Mouse (Mus musculus) embryonic fibroblast, embryonic 13.5 days (primary cell): ENCODE measurements at regions not wholly inside any gene's neighbourhood (a gene's known extent, or its start where the extent isn't known, plus 50 kb on each side); places are given as distances from the start of the nearest gene placed in this dataset.

ENCODE experiments used
- H3K27ac ChIP-seq: 2 replicates; pipeline ENCODE4 v1.5.1; 2012; ENCODE audit warnings: low read length, control low read depth, inconsistent platforms; ENCODE audit not compliant: insufficient read depth
- H3K4me1 ChIP-seq: 2 replicates; pipeline ENCODE4 v1.6.1; 2011; ENCODE audit warnings: low read length; ENCODE audit not compliant: control insufficient read depth, insufficient read depth
- H3K4me3 ChIP-seq: 2 replicates; pipeline ENCODE4 v1.5.1; 2011; ENCODE audit warnings: mild to moderate bottlenecking, control low read depth, low read length; ENCODE audit not compliant: insufficient read depth
- CTCF ChIP-seq: IDR thresholded peaks from 2 replicates; pipeline ENCODE4 v1.5.1; 2011; ENCODE audit warnings: mild to moderate bottlenecking, control low read depth, low read length, moderate library complexity, borderline replicate concordance; ENCODE audit not compliant: insufficient read depth
- POLR2A ChIP-seq: IDR thresholded peaks from 2 replicates; pipeline ENCODE4 v1.6.1; 2011; ENCODE audit warnings: low read depth, mild to moderate bottlenecking, control low read depth, low read length, moderate library complexity

DNA sequence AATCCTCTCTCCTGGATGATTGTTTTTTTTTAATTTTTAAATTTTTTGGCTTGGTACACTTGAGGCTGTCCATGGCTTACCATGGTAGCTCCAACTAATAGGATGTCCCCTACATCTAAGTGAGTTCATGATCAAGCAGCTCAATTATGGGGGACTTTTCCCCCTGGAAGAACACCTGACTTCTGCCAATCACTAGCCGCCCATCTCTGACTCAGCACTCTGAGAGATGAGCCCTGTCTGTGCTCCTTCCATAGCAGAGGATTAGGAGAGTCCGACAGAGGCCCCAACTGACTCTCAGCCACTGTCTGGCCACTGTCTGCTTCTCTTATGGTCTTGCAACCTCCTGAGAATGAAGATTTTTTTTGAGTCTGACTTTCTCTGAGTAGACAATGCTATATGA lies 145.7 kb upstream of the Egln3 start:
- H3K4me3 ChIP-seq: no peak overlapping the region
- H3K4me1 ChIP-seq: no peaks in the 10 kb centered on the region; the same call in 1 of the 2 replicates
- H3K27ac ChIP-seq: no peak overlapping the region
- TF ChIP-seq CTCF (no peak), POLR2A (no peak)

DNA sequence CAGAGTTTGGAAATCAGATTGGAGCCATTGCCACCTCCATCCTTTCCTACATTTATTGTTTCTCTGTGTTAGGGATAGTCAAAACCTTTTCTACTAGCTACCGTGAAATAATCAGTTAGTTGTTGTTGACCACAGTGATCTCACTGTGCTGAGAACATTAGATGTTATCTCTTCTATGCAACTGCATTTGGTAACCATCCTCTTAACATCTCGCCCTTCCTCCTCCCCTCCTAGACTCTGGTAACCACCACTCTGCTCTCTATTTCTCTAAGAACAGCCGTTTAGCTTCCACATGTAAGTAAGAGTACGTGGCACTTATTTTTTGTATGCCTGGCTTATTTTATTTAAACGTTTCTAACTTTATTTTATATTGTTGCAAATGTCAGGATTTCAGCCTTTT lies 139.8 kb upstream of the Egln3 start:
- Histone ChIP-seq H3K4me1 (no peaks in the 10 kb centered on the region), H3K4me3 (no peak overlapping the region), H3K27ac (no peak overlapping the region)
- TF ChIP-seq CTCF (no peak), POLR2A (no peak)

DNA sequence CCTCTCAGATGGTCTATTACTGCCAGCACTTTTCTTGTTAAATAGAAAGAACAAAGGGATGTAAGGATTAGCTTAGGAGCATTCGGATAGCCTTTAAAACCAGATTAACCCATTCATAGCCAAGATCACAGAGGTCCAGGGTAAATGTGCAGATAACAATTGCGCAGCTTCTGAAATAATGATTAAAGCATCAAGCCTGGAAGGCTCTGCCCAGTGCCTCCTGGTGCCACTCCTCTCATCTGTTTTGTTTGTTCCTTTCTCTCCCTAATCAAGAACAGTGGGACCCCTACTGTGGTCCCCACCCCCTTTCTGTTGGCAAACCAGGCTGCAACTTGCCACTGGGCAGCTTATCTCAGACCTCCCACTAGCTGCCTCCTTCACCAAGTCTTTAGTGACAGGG lies 131.8 kb upstream of the Egln3 start:
- Histone ChIP-seq H3K4me3 (no peak overlapping the region), H3K27ac (no peak overlapping the region), H3K4me1 (no peaks in the 10 kb centered on the region)
- TF ChIP-seq POLR2A (no peak), CTCF (no peak)

DNA sequence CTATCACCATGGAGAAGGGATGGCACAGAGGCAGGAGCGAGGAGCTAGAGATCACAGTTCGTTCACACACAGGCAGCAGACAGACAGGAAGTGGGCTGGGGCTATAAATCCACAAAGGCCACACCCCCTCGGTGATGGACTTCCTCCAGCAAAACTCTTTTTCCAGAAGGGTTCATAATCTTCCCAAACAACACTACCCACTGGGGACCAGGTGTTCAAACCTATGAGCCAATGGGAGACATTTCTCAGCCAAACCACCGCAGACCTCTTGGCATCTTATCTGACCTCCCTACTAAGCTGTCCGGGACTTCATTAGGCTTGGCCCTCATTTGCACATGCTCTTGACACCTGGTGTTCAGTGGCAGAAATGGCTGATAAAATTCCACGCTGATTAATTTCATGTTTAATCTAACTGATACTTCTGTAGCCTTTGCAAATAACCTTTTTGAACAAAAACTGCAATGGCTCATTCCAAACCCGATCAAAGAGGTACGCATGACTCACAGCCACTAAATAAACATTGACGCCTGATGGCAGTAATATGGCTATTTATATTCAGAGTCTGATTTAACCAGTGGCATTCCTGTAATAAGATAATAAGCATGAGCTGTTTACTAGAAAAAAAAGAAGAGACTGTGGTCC lies 131.0 kb upstream of the Egln3 start:
- Histone ChIP-seq H3K4me1 (no peaks in the 10 kb centered on the region), H3K27ac (no peak overlapping the region), H3K4me3 (no peak overlapping the region)
- TF ChIP-seq CTCF (no peak), POLR2A (no peak)

DNA sequence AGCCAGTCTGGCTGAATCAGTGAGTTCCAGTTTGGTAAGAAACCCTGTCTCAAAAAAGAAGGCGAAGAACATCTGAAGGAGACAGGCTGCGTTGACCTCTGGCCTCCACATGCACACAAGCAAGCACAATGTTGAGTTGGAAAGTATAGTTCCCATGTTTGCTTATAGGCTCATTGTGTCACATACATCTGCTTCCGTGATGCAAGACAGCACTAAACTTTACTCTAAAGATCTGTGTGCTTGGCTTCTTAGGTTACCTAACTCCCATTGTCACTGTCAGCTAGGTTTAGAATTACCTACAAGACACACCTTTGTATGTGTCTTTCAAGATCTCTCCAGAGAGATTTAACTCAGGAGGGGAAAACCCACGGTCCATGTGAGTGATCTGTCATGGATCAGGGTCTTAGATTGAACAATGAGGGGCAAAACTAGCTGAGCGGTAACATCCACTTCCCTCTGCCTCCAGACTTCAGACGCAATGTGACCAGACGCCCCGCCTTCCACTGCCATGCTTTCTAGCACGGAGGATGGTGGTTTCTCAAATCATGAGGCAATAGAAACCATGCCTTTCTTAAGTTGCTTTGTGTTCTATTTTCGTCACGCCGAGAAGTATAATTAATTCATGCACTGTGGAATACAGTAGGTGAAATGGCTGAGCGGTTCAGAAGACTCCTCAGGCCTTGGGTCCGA lies 130.1 kb upstream of the Egln3 start:
- TF ChIP-seq CTCF: no peak
- TF ChIP-seq POLR2A: no peak
- Histone ChIP-seq H3K4me1 (no peaks in the 10 kb centered on the region), H3K4me3 (no peak overlapping the region), H3K27ac (no peak overlapping the region)

DNA sequence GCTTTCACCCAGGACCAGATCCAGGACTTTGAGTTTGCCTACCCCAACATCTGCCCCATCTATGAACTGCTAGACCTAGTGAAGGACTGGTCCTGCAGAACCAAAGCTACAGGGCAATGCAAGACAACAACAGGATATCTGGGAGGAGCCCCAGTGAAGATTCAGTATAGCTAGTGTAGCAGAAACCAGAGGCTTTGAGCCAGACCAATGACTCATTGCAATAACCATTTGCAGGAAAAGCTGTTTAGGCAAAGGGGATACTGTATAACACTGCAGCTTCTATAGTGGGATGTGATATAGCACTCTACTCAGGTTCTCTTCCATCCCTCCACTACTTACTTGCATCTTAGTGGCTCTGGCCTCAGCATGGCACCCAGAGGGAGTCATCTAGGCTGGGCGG lies 123.8 kb upstream of the Egln3 start:
- Histone ChIP-seq H3K4me3 (no peak overlapping the region), H3K4me1 (peaks cover 2% of the 10 kb centered on the region; the same call in 1 of the 2 replicates)
- TF ChIP-seq CTCF (no peak), POLR2A (no peak)

DNA sequence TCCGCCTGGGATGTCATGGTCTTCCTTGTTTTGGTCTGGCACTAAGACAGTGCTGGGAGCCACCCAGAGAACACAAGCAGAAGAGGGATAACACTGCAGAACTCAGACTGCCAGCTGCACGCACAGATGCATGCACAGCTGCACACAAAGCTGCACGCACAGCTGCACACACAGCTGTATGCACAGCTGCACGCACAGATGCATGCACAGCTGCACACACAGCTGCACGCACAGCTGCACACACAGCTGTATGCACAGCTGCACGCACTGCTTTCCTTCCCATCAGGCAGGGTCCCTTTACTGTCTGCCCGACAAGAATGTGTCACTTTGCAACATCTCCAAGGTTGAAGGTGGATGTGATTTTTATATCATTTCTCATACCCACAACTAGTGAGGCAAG lies 122.9 kb upstream of the Egln3 start:
- no peak overlapping the region for H3K27ac ChIP-seq
- H3K4me3 ChIP-seq: no peak overlapping the region
- peaks cover 2% of the 10 kb centered on the region; the same call in 1 of the 2 replicates for H3K4me1 ChIP-seq
- no peak for TF ChIP-seq POLR2A
- TF ChIP-seq CTCF: no peak

More for the DNA sequence above, 123.8 kb upstream of the Egln3 start:
- no peak overlapping the region for H3K27ac ChIP-seq

DNA sequence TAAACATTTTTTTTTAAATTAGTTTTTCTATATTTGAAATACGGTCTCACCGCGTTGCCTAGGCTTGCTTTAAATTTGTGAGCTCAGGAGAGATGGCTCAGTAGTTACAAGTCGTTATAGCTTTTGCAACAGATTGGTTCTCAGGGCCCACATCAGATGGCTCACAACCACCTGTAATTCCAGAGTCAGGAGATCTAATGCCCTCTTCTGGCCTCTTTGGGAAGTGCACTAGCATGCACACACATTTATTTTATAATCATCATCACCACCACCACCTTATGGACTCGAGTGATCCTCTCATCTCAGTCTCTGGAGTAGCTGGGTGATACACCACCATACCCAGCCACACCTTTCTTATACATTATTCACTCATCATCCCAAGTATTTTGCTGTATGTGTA lies 116.9 kb upstream of the Egln3 start:
- Histone ChIP-seq H3K4me1 (no peaks in the 10 kb centered on the region), H3K27ac (no peak overlapping the region), H3K4me3 (no peak overlapping the region)
- no peak for TF ChIP-seq POLR2A

DNA sequence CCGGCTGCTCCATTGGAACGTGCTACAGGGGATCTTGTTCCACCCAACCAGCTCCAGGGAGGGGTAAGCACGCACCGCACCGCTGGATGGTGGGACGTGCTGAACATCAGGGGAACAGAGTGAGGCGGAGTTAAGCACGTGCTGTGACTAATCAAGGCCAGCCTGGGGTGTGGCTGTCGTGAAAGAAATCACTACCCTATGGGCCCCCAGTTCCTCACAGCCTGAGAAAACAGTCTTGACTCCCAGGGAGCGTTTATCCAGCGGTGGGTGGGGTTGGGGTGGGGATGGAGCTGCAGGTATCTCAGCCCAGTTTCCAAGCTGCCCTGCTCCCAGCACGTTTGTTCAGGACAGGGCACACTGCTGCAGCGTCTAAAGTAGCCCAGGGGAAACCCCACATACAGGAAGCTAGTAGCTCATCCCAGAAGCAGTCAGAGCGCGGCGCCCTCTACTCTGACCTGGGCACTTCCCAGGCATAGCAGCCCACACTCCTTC lies 113.4 kb upstream of the Egln3 start:
- TF ChIP-seq POLR2A (no peak), CTCF (no peak)
- Histone ChIP-seq H3K4me1 (0 out of 2 replicates have a peak, but pooled peaks cover 4% of the 10 kb centered on the region), H3K27ac (no peak overlapping the region), H3K4me3 (no peak overlapping the region)

DNA sequence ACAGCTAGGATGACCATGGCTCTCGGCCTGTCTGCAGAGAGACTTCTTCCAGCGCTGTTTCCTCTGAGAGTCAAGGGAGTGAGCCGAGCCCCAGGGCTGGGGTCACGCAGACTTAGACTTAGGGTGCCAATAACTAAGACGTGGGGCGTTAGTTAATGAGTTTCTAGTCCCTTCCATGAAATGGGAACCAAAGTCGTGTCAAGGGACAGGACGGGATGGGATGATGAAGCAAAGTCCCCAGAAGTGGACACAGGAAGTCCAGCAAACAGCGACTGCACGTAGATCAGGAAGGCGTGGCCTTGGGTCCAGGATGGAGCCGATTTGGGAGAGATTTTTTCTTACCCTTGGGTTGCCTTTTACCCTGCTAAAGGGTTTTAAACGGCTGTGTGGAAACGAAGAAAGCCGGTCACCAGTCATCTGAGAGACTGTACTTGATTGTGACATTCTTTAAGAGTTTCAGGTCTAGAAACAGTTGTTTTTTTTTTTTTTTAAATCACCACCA lies 112.5 kb upstream of the Egln3 start:
- TF ChIP-seq CTCF: no peak
- TF ChIP-seq POLR2A: no peak
- H3K4me1 ChIP-seq: 0 out of 2 replicates have a peak, but pooled peaks cover 4% of the 10 kb centered on the region
- no peak overlapping the region for H3K27ac ChIP-seq
- H3K4me3 ChIP-seq: no peak overlapping the region

DNA sequence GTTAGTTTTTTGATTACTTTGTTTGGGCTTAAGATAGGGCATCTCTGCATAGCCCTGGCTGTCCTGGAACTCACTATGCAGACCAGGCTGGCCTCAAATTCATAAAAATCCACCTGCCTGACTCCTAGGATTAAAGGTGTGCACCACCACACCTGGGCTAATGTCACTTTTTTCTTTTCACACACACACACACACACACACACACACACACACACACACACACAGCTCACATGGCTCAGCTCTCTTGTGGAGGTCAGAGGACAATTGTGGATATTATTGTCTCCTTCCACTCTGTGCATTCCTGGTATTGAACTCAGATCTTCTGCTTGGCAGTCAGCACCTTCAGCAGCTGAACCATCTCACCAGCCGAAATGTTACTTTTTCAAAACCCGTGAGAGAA lies 110.5 kb upstream of the Egln3 start:
- TF ChIP-seq POLR2A: no peak
- TF ChIP-seq CTCF: no peak
- Histone ChIP-seq H3K4me3 (no peak overlapping the region), H3K4me1 (0 out of 2 replicates have a peak, but pooled peaks cover 4% of the 10 kb centered on the region), H3K27ac (no peak overlapping the region)
